Mouse (Mus musculus) CH12.LX (cell line): ENCODE data around the gene Slc10a7. TPM values are rescaled to one million over a fixed set of nuclear protein-coding genes. Genes with fewer than 3 reads are reported as not detected.

Source experiments
- DNase-seq: peaks from one replicate; pipeline ENCODE4 v3.0.0-alpha.2; 2013; ENCODE audit errors: extremely low read depth
- H3K27ac ChIP-seq: 2 replicates; pipeline ENCODE4 v1.5.1; 2012; ENCODE audit warnings: low read depth, mild to moderate bottlenecking, control low read depth, moderate library complexity; ENCODE audit not compliant: insufficient read depth
- H3K27me3 ChIP-seq: replicated peaks from 2 replicates; pipeline ENCODE3; 2012; ENCODE audit warnings: inconsistent platforms
- H3K36me3 ChIP-seq, 2 experiments: replicated peaks in 1 of 2; 2 replicates each; pipeline versions ENCODE3 to v1.6.1; 2012; ENCODE audit warnings: inconsistent platforms in 1 of 2, low read length in 1 of 2, mild to moderate bottlenecking in 1 of 2, mixed read lengths in 1 of 2, moderate library complexity in 1 of 2; ENCODE audit not compliant: control insufficient read depth in 1 of 2, insufficient read depth in 1 of 2
- H3K4me1 ChIP-seq, 2 experiments: 2 replicates each; pipeline ENCODE4 v1.6.1; 2012; ENCODE audit warnings: inconsistent platforms in 1 of 2, moderate library complexity in 1 of 2; ENCODE audit not compliant: insufficient read depth in 2 of 2, control insufficient read depth in 1 of 2
- H3K4me2 ChIP-seq: 2 replicates; pipeline ENCODE4 v1.6.1; 2012; ENCODE audit warnings: low read depth, mild to moderate bottlenecking, control low read depth; ENCODE audit not compliant: poor library complexity, insufficient read depth, severe bottlenecking
- H3K4me3 ChIP-seq, 3 experiments: fragments of 150-350 bp in 1 of 3; sonication (generic) in 1 of 3; replicated peaks in 1 of 3; 2 replicates each; pipeline versions ENCODE3 to v1.5.1; 2011 to 2012; ENCODE audit warnings: low read depth in 2 of 3, low read length in 2 of 3, mild to moderate bottlenecking in 2 of 3, moderate library complexity in 2 of 3, control low read depth in 1 of 3, improper control_type of control experiment in 1 of 3, inconsistent platforms in 1 of 3, mixed read lengths in 1 of 3; ENCODE audit not compliant: poor library complexity in 1 of 3
- H3K79me2 ChIP-seq: replicated peaks from 2 replicates; pipeline ENCODE4 v1.6.1; 2012; ENCODE audit warnings: mild to moderate bottlenecking, moderate library complexity; ENCODE audit not compliant: control insufficient read depth, poor library complexity, insufficient read depth, severe bottlenecking; ENCODE audit errors: extremely low read depth
- H3K9ac ChIP-seq: 2 replicates; pipeline ENCODE4 v1.6.1; 2012; ENCODE audit warnings: low read depth, mild to moderate bottlenecking, control low read depth, moderate library complexity; ENCODE audit not compliant: insufficient read depth
- H3K9me3 ChIP-seq: replicated peaks from 2 replicates; pipeline ENCODE3; 2012; ENCODE audit warnings: low read length, inconsistent platforms, mixed read lengths
- CHD2 ChIP-seq: IDR thresholded peaks from 2 replicates; pipeline ENCODE4 v1.6.1; 2011; ENCODE audit warnings: low read length, improper control_type of control experiment
- E2F4 ChIP-seq: IDR thresholded peaks from 2 replicates; pipeline ENCODE4 v1.6.1; 2011; ENCODE audit warnings: low read depth, low read length, improper control_type of control experiment; ENCODE audit not compliant: insufficient replicate concordance
- EP300 ChIP-seq: IDR thresholded peaks from 2 replicates; pipeline ENCODE4 v1.6.1; 2011; ENCODE audit warnings: low read length, improper control_type of control experiment
- JUND ChIP-seq: conservative IDR thresholded peaks from 2 replicates; pipeline ENCODE4 v1.6.1; 2011; ENCODE audit warnings: low read depth, low read length, improper control_type of control experiment
- KAT2A ChIP-seq: IDR thresholded peaks from 2 replicates; pipeline ENCODE4 v1.6.1; 2012; ENCODE audit warnings: low read length, improper control_type of control experiment, inconsistent platforms; ENCODE audit not compliant: insufficient replicate concordance
- MAFK ChIP-seq: IDR thresholded peaks from 2 replicates; pipeline ENCODE4 v1.6.1; 2011; ENCODE audit warnings: low read length, improper control_type of control experiment; ENCODE audit not compliant: insufficient replicate concordance
- MAX ChIP-seq: IDR thresholded peaks from 2 replicates; pipeline ENCODE4 v1.6.1; 2011; ENCODE audit warnings: low read length, improper control_type of control experiment
- MAZ ChIP-seq: IDR thresholded peaks from 2 replicates; pipeline ENCODE4 v1.6.1; 2012; ENCODE audit warnings: low read depth, mild to moderate bottlenecking, inconsistent platforms, low read length, improper control_type of control experiment, moderate library complexity
- MXI1 ChIP-seq: IDR thresholded peaks from 2 replicates; pipeline ENCODE4 v1.6.1; 2011; ENCODE audit warnings: mild to moderate bottlenecking, low read depth, low read length, improper control_type of control experiment
- NELFE ChIP-seq: IDR thresholded peaks from 2 replicates; pipeline ENCODE4 v1.6.1; 2011; ENCODE audit warnings: low read depth, low read length, improper control_type of control experiment
- NRF1 ChIP-seq: IDR thresholded peaks from 2 replicates; pipeline ENCODE4 v1.6.1; 2014; ENCODE audit warnings: low read depth, mild to moderate bottlenecking, inconsistent platforms, low read length, improper control_type of control experiment, moderate library complexity
- PAX5 ChIP-seq: IDR thresholded peaks from 2 replicates; pipeline ENCODE4 v1.6.1; 2012; ENCODE audit warnings: low read length, inconsistent platforms, mixed read lengths
- POLR2AphosphoS2 ChIP-seq: IDR thresholded peaks from 2 replicates; pipeline ENCODE4 v1.6.1; 2011; ENCODE audit warnings: low read depth, low read length, improper control_type of control experiment
- RAD21 ChIP-seq: IDR thresholded peaks from 2 replicates; pipeline ENCODE4 v1.6.1; 2011; ENCODE audit warnings: low read depth, mild to moderate bottlenecking, low read length, improper control_type of control experiment, moderate library complexity
- SIN3A ChIP-seq: IDR thresholded peaks from 2 replicates; pipeline ENCODE4 v1.6.1; 2012; ENCODE audit warnings: low read length, improper control_type of control experiment, inconsistent platforms
- SMC3 ChIP-seq: IDR thresholded peaks from 2 replicates; pipeline ENCODE4 v1.6.1; 2011; ENCODE audit warnings: low read depth, low read length, improper control_type of control experiment
- TBP ChIP-seq: conservative IDR thresholded peaks from 2 replicates; pipeline ENCODE4 v1.6.1; 2011; ENCODE audit warnings: low read depth, low read length, improper control_type of control experiment
- TCF12 ChIP-seq: IDR thresholded peaks from 2 replicates; pipeline ENCODE4 v1.6.1; 2014; ENCODE audit warnings: low read depth, mild to moderate bottlenecking, inconsistent platforms, low read length, improper control_type of control experiment
- UBTF ChIP-seq: IDR thresholded peaks from 2 replicates; pipeline ENCODE4 v1.6.1; 2012; ENCODE audit warnings: low read depth, mild to moderate bottlenecking, inconsistent platforms, low read length, improper control_type of control experiment, moderate library complexity
- USF1 ChIP-seq: IDR thresholded peaks from 2 replicates; pipeline ENCODE4 v1.6.1; 2014; ENCODE audit warnings: low read depth, mild to moderate bottlenecking, inconsistent platforms, low read length, improper control_type of control experiment
- ZC3H11A ChIP-seq: IDR thresholded peaks from 2 replicates; pipeline ENCODE4 v1.6.1; 2012; ENCODE audit warnings: low read depth, mild to moderate bottlenecking, inconsistent platforms, low read length, improper control_type of control experiment
- ZKSCAN1 ChIP-seq: IDR thresholded peaks from 2 replicates; pipeline ENCODE4 v1.6.1; 2012; ENCODE audit warnings: low read depth, inconsistent platforms, low read length, improper control_type of control experiment, borderline replicate concordance
- ZNF384 ChIP-seq: IDR thresholded peaks from 2 replicates; pipeline ENCODE4 v1.6.1; 2012; ENCODE audit warnings: low read depth, low read length, improper control_type of control experiment, inconsistent platforms
- dilution Hi-C: fragments of 300-500 bp; cut with MboI; formaldehyde crosslinking; loops from 2 replicates; pipeline ENCODE4 v1.14.3; 2020; ENCODE audit warnings: low sequenced_read_pairs; ENCODE audit not compliant: extremely low pct_unique_long_range_greater_than_20kb, extremely low pct_ligation_motif_present
- in situ Hi-C: fragments of 300-500 bp; cut with MboI; formaldehyde crosslinking; loops from 3 replicates; pipeline ENCODE4 v1.14.3; 2019; ENCODE audit warnings: low sequenced_read_pairs, low pct_ligation_motif_present, low pct_unique_long_range_greater_than_20kb, mixed read lengths
- polyA plus RNA-seq: library from polyadenylated mRNA; unstranded; fragments of >175 nt; gene quantifications from 2 replicates; pipeline ENCODE4 v1.2.1, GENCODE M21; 2012; ENCODE audit warnings: low read depth; ENCODE audit not compliant: insufficient read length
- total RNA-seq, 2 experiments: library from RNA; depleted of rRNA; stranded (reverse); fragments of 300-350 nt in 1 of 2; fragments of >200 nt in 1 of 2; gene quantifications; 2 replicates each; pipeline ENCODE4 v1.2.3; 2012 to 2014

Slc10a7 gene
- total and polyA plus RNA-seq, 3 experiments: 10.8 to 20.4 (median 16.3) TPM

- no peaks in the 10 kb centered on the region for H3K27me3 ChIP-seq
- H3K79me2 ChIP-seq: no peaks in the 10 kb centered on the region
- TF ChIP-seq CHD2: no peak
- no peak for TF ChIP-seq MAZ
- TF ChIP-seq TCF12: no peak
- TF ChIP-seq SIN3A: no peak
- TF ChIP-seq JUND: no peak
- TF ChIP-seq UBTF: no peak
- no peak for TF ChIP-seq KAT2A
- TF ChIP-seq RAD21: no peak
- TF ChIP-seq, all 38 proteins: peak for 0
- H3K9me3 ChIP-seq: no peaks in the 10 kb centered on the region
- H3K4me2 ChIP-seq: no peak overlapping the region
- no peak overlapping the region for H3K27ac ChIP-seq
- peaks cover 2 to 43% of the 10 kb centered on the region in 2 experiments for H3K36me3 ChIP-seq
- no peak overlapping the region for H3K9ac ChIP-seq
- dilution Hi-C loops: no loop called here
- in situ Hi-C loops: loop anchor here (25.0 kb wide), 1 partner anchor 365 kb away; no protein-coding TSS in a partner anchor
- peaks cover 0 to 54% of the 10 kb centered on the region in 2 experiments; a peak in 2 of 4 replicates for H3K4me1 ChIP-seq
- no peak for DNase-seq
- no peak overlapping the region for H3K4me3 ChIP-seq
Measured at GRCm38 (mm10) chr8:78627793-78628192, 118.6 kb downstream of the Slc10a7 start.

DNA sequence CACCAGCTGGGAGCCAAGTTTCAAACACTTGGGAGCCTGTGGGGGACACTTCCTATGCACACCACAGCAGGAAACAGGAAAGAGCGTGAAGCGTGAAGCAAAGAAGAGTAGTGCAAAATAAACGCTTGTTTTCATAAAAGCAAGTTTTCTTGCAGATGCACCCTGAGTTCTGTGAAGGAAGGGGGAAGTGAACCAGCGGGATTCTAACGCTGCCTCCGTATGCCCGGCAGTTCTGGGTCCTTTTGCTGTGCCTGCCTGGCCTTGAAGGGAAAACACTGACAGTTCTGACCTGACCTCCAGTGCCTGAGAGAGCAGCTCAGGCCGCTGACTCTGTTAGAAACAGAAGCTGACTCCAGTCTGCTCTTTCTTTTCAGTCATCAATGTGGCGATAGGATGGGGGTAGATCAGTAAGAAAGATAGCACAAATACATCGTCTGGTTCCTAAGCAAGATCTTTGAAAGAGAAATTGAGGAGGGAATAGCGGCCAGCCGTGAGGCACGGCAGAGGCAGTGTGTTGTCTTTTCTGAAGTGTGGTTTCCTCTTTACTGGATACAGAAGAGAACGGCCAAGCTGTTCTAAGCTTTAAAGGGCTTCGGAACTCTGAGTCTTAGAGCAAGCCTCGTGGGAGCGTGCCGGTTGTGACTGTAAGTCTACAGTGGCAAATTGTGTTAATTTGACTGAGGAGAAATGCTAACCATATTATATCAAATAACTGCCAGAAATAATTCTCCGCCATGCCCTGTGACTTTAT, 121.4 kb downstream of the Slc10a7 start:
- Histone ChIP-seq H3K27ac (no peak overlapping the region), H3K9ac (no peak overlapping the region), H3K79me2 (no peaks in the 10 kb centered on the region), H3K4me3 (no peak overlapping the region), H3K4me2 (no peak overlapping the region), H3K27me3 (no peaks in the 10 kb centered on the region), H3K4me1 (peaks cover 0 to 36% of the 10 kb centered on the region in 2 experiments; a peak in 2 of 4 replicates), H3K36me3 (peaks cover 0 to 48% of the 10 kb centered on the region in 2 experiments), H3K9me3 (no peaks in the 10 kb centered on the region)
- TF ChIP-seq ZC3H11A: no peak
- no peak for TF ChIP-seq MAFK
- no peak for TF ChIP-seq E2F4
- no peak for TF ChIP-seq RAD21
- TF ChIP-seq TBP: no peak
- no peak for TF ChIP-seq MAX
- TF ChIP-seq NELFE: no peak
- no peak for TF ChIP-seq USF1
- no peak for TF ChIP-seq EP300
- TF ChIP-seq MXI1: no peak
- no peak for TF ChIP-seq NRF1
- no peak for TF ChIP-seq PAX5
- TF ChIP-seq JUND: no peak
- TF ChIP-seq POLR2AphosphoS2: no peak
- TF ChIP-seq ZKSCAN1: no peak
- no peak for TF ChIP-seq SMC3
- no peak for TF ChIP-seq ZNF384
- TF ChIP-seq SIN3A: no peak
- dilution Hi-C loops: no loop called here
- DNase-seq: no peak
- in situ Hi-C loops: loop anchor here (25.0 kb wide), 1 partner anchor 368 kb away; no protein-coding TSS in a partner anchor
